Mouse (Mus musculus) cortical plate, adult 2 months (tissue): ENCODE measurements at regions not wholly inside any gene's neighbourhood (a gene's known extent, or its start where the extent isn't known, plus 50 kb on each side); places are given as distances from the start of the nearest gene placed in this dataset.

Experiments
- CTCF ChIP-seq: fragments of 200-500 bp; IDR thresholded peaks from 2 replicates; pipeline ENCODE4 v1.5.1; 2011; ENCODE audit warnings: mild to moderate bottlenecking, control low read depth, low read length; ENCODE audit not compliant: insufficient read depth; ENCODE audit errors: extremely low read depth
- POLR2A ChIP-seq: fragments of 200-500 bp; IDR thresholded peaks from 2 replicates; pipeline ENCODE4 v1.6.1; 2011; ENCODE audit warnings: mild to moderate bottlenecking, low read length, control low read depth; ENCODE audit not compliant: insufficient read depth; ENCODE audit errors: extremely low read depth

DNA sequence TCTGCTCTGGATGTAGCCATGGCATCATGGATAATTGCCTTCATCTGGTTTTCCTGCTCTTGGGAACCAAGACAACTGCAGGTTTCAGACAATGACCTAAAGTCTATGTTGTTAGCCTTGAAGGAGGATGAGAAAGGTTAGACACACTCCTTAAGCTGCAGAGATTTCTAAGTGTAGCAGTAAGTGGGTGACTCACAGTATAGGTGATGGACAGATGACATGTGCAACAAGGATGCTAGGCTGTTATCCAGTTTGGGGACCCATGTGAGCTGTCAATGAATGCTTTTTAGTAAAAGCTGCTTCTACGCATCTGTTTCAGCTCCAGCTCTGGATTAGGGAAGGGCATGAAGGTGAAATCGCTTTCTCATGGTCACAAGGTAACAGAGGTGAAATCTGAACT is 1159.7 kb upstream of the A1bg start:
- TF ChIP-seq POLR2A (no peak), CTCF (no peak)
